Mouse (Mus musculus): ENCODE measurements around the gene Cep152.

DNA sequence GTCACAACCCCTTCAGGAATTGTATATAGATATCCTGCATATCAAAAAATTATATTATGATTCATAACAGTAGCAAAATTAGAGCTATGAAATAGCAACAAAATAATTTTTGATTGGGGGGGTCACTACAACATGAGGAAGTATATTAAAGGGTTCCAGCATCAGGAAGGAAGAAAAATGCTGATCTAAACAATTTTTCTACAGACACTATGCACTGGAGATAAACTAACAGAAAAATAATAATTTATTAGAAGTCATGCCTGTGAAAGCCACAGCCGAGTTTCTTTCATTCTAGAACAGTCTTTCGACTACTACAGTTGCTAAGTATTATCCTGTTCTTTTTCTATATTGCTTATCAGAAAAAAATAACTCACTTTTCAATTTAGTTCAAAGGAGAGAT lies 99.4 kb downstream of the Cep152 start:
- no peak for TF ChIP-seq CTCF (IDR thresholded peaks at IDR 0.05; ENCODE audit: borderline replicate concordance, extremely low read depth, insufficient read depth, insufficient read length)
- no peak for TF ChIP-seq POLR2A (IDR thresholded peaks at IDR 0.05; ENCODE audit: borderline replicate concordance, extremely low read depth, insufficient read depth, insufficient read length, poor library complexity, severe bottlenecking)

Data from brain, embryonic 14.5 days (tissue).